Mouse (Mus musculus): ENCODE measurements at regions not wholly inside any gene's neighbourhood (a gene's known extent, or its start where the extent isn't known, plus 50 kb on each side); places are given as distances from the start of the nearest gene placed in this dataset.
A peak's percentile ranks its signal among the peaks of the same experiment; 100 is the strongest.

GRCm38 (mm10) chr19:15803131-15803889, 143.8 kb downstream of the Psat1 start:
- Histone ChIP-seq H3K4me3 (ENCODE audit: low read depth, low read length) (no peak overlapping the region), H3K9me3 (ENCODE audit: control insufficient read depth, low read length) (no peaks in the 10 kb centered on the region), H3K4me1 (replicated peaks; ENCODE audit: control insufficient read depth, insufficient read depth, low read length) (peaks cover 4% of the 10 kb centered on the region; the same call in 1 of the 2 replicates), H3K27ac (ENCODE audit: low read depth, low read length) (no peak overlapping the region), H3K36me3 (ENCODE audit: control insufficient read depth, insufficient read depth, low read length) (no peaks in the 10 kb centered on the region), H3K4me2 (no peak overlapping the region), H3K27me3 (replicated peaks; ENCODE audit: control insufficient read depth, insufficient read depth, low read length) (no peaks in the 10 kb centered on the region), H3K9ac (ENCODE audit: low read depth, low read length) (no peak overlapping the region)
- DNase-seq (ENCODE audit: low spot score) (no peak), ATAC-seq (replicated peaks; ENCODE audit: low FRiP score) (no peak)
- WGBS, result 59% methylated on average over 8 of the region's 8 CpGs

- WGBS, result 63% methylated on average over 5 of the region's 5 CpGs
- H3K27me3 ChIP-seq (replicated peaks; ENCODE audit: control insufficient read depth, insufficient read depth, low read length), result no peaks in the 10 kb centered on the region
- no peak for DNase-seq (ENCODE audit: low spot score)
- no peak overlapping the region for H3K4me2 ChIP-seq
- H3K9me3 ChIP-seq (ENCODE audit: control insufficient read depth, low read length), result no peaks in the 10 kb centered on the region
- no peak for ATAC-seq (replicated peaks; ENCODE audit: low FRiP score)
- peaks cover 4% of the 10 kb centered on the region; the same call in 1 of the 2 replicates for H3K4me1 ChIP-seq (replicated peaks; ENCODE audit: control insufficient read depth, insufficient read depth, low read length)
- H3K9ac ChIP-seq (ENCODE audit: low read depth, low read length), result no peak overlapping the region
- H3K4me3 ChIP-seq (ENCODE audit: low read depth, low read length), result no peak overlapping the region
- no peaks in the 10 kb centered on the region for H3K36me3 ChIP-seq (ENCODE audit: control insufficient read depth, insufficient read depth, low read length)
- H3K27ac ChIP-seq (ENCODE audit: low read depth, low read length), result no peak overlapping the region
Measured at GRCm38 (mm10) chr19:15802641-15803040, 144.5 kb downstream of the Psat1 start.

GRCm38 (mm10) chr19:15801811-15802486, 145.2 kb downstream of the Psat1 start:
- H3K4me3 ChIP-seq (ENCODE audit: low read depth, low read length), result peak overlapping the region; percentile 35
- H3K9me3 ChIP-seq (ENCODE audit: control insufficient read depth, low read length), result no peaks in the 10 kb centered on the region
- H3K9ac ChIP-seq (ENCODE audit: low read depth, low read length), result no peak overlapping the region
- peak; percentile 64 for DNase-seq (ENCODE audit: low spot score)
- no peaks in the 10 kb centered on the region for H3K27me3 ChIP-seq (replicated peaks; ENCODE audit: control insufficient read depth, insufficient read depth, low read length)
- H3K4me1 ChIP-seq (replicated peaks; ENCODE audit: control insufficient read depth, insufficient read depth, low read length), result peaks cover 4% of the 10 kb centered on the region; the same call in 1 of the 2 replicates
- peak; percentile 45; the same call in 1 of the 2 replicates for ATAC-seq (replicated peaks; ENCODE audit: low FRiP score)
- H3K36me3 ChIP-seq (ENCODE audit: control insufficient read depth, insufficient read depth, low read length), result no peaks in the 10 kb centered on the region
- H3K4me2 ChIP-seq, result peak overlapping the region; percentile 61
- 3% methylated on average over 17 of the region's 17 CpGs for WGBS
- no peak overlapping the region for H3K27ac ChIP-seq (ENCODE audit: low read depth, low read length)

- H3K4me3 ChIP-seq (ENCODE audit: low read depth, low read length), result peak overlapping the region; percentile 35
- DNase-seq (ENCODE audit: low spot score), result no peak
- H3K27ac ChIP-seq (ENCODE audit: low read depth, low read length), result no peak overlapping the region
Measured at GRCm38 (mm10) chr19:15800856-15801706, 146.1 kb downstream of the Psat1 start.

GRCm38 (mm10) chr19:15796466-15796865, 150.7 kb downstream of the Psat1 start:
- H3K9ac ChIP-seq (ENCODE audit: low read depth, low read length), result no peak overlapping the region
- H3K4me2 ChIP-seq, result no peak overlapping the region
- ATAC-seq (replicated peaks; ENCODE audit: low FRiP score) (no peak), DNase-seq (ENCODE audit: low spot score) (no peak)
- no peaks in the 10 kb centered on the region for H3K9me3 ChIP-seq (ENCODE audit: control insufficient read depth, low read length)
- no peak overlapping the region for H3K27ac ChIP-seq (ENCODE audit: low read depth, low read length)
- H3K27me3 ChIP-seq (replicated peaks; ENCODE audit: control insufficient read depth, insufficient read depth, low read length), result no peaks in the 10 kb centered on the region
- H3K36me3 ChIP-seq (ENCODE audit: control insufficient read depth, insufficient read depth, low read length), result no peaks in the 10 kb centered on the region
- peaks cover 4% of the 10 kb centered on the region; the same call in 1 of the 2 replicates for H3K4me1 ChIP-seq (replicated peaks; ENCODE audit: control insufficient read depth, insufficient read depth, low read length)
- WGBS, result 54% methylated on average over 4 of the region's 4 CpGs
- no peak overlapping the region for H3K4me3 ChIP-seq (ENCODE audit: low read depth, low read length)

More at GRCm38 (mm10) chr19:15800856-15801706, 146.1 kb downstream of the Psat1 start:
- Histone ChIP-seq H3K9me3 (ENCODE audit: control insufficient read depth, low read length) (no peaks in the 10 kb centered on the region), H3K36me3 (ENCODE audit: control insufficient read depth, insufficient read depth, low read length) (no peaks in the 10 kb centered on the region), H3K4me2 (peak overlapping the region; percentile 61), H3K9ac (ENCODE audit: low read depth, low read length) (no peak overlapping the region), H3K27me3 (replicated peaks; ENCODE audit: control insufficient read depth, insufficient read depth, low read length) (no peaks in the 10 kb centered on the region), H3K4me1 (replicated peaks; ENCODE audit: control insufficient read depth, insufficient read depth, low read length) (peaks cover 4% of the 10 kb centered on the region; the same call in 1 of the 2 replicates)
- WGBS, result 27% methylated on average over 16 of the region's 16 CpGs
- no peak for ATAC-seq (replicated peaks; ENCODE audit: low FRiP score)

GRCm38 (mm10) chr19:15791942-15792341, 155.2 kb downstream of the Psat1 start:
- ATAC-seq (replicated peaks; ENCODE audit: low FRiP score), result no peak
- Histone ChIP-seq H3K27ac (ENCODE audit: low read depth, low read length) (no peak overlapping the region), H3K9ac (ENCODE audit: low read depth, low read length) (no peak overlapping the region), H3K9me3 (ENCODE audit: control insufficient read depth, low read length) (no peaks in the 10 kb centered on the region), H3K27me3 (replicated peaks; ENCODE audit: control insufficient read depth, insufficient read depth, low read length) (no peaks in the 10 kb centered on the region), H3K36me3 (ENCODE audit: control insufficient read depth, insufficient read depth, low read length) (no peaks in the 10 kb centered on the region), H3K4me2 (no peak overlapping the region), H3K4me3 (ENCODE audit: low read depth, low read length) (no peak overlapping the region), H3K4me1 (replicated peaks; ENCODE audit: control insufficient read depth, insufficient read depth, low read length) (no peaks in the 10 kb centered on the region)
- WGBS, result 82% methylated on average over 4 of the region's 4 CpGs
- no peak for DNase-seq (ENCODE audit: low spot score)

- Histone ChIP-seq H3K27ac (ENCODE audit: low read depth, low read length) (no peak overlapping the region), H3K4me1 (replicated peaks; ENCODE audit: control insufficient read depth, insufficient read depth, low read length) (no peaks in the 10 kb centered on the region), H3K27me3 (replicated peaks; ENCODE audit: control insufficient read depth, insufficient read depth, low read length) (no peaks in the 10 kb centered on the region), H3K36me3 (ENCODE audit: control insufficient read depth, insufficient read depth, low read length) (no peaks in the 10 kb centered on the region), H3K9me3 (ENCODE audit: control insufficient read depth, low read length) (no peaks in the 10 kb centered on the region), H3K9ac (ENCODE audit: low read depth, low read length) (no peak overlapping the region), H3K4me2 (no peak overlapping the region), H3K4me3 (ENCODE audit: low read depth, low read length) (no peak overlapping the region)
- no peak for ATAC-seq (replicated peaks; ENCODE audit: low FRiP score)
- DNase-seq (ENCODE audit: low spot score), result no peak
- WGBS, result 58% methylated on average over 12 of the region's 12 CpGs
Measured at GRCm38 (mm10) chr19:15791264-15791913, 155.7 kb downstream of the Psat1 start.

GRCm38 (mm10) chr19:15790620-15791263, 156.4 kb downstream of the Psat1 start:
- WGBS, result 43% methylated on average over 13 of the region's 13 CpGs
- H3K4me1 ChIP-seq (replicated peaks; ENCODE audit: control insufficient read depth, insufficient read depth, low read length), result no peaks in the 10 kb centered on the region
- H3K4me3 ChIP-seq (ENCODE audit: low read depth, low read length), result no peak overlapping the region
- H3K27ac ChIP-seq (ENCODE audit: low read depth, low read length), result no peak overlapping the region
- H3K4me2 ChIP-seq, result no peak overlapping the region
- DNase-seq (ENCODE audit: low spot score), result no peak
- no peak overlapping the region for H3K9ac ChIP-seq (ENCODE audit: low read depth, low read length)
- no peaks in the 10 kb centered on the region for H3K36me3 ChIP-seq (ENCODE audit: control insufficient read depth, insufficient read depth, low read length)
- no peaks in the 10 kb centered on the region for H3K27me3 ChIP-seq (replicated peaks; ENCODE audit: control insufficient read depth, insufficient read depth, low read length)
- no peak for ATAC-seq (replicated peaks; ENCODE audit: low FRiP score)
- H3K9me3 ChIP-seq (ENCODE audit: control insufficient read depth, low read length), result no peaks in the 10 kb centered on the region

Measured in liver, embryonic 11.5 days (tissue).